Mouse (Mus musculus) forebrain, embryonic 14.5 days (tissue): ENCODE measurements around the gene Ric8a. TPM values are rescaled to one million over a fixed set of nuclear protein-coding genes. Genes with fewer than 3 reads are reported as not detected.
"Not testable (repeated sequence)": the region's sequence is repeated elsewhere in the genome, so short reads cannot be mapped to it uniquely, and the experiment has no call there.

Experiments
- ATAC-seq: fragments of 200-750 bp; cut with Nextera tagmentation; 2 replicates; pipeline ENCODE4 v1.8.0; 2017; ENCODE audit warnings: mild to moderate bottlenecking, moderate library complexity
- DNase-seq: peaks from one replicate; pipeline ENCODE4 v3.0.0-alpha.2; 2015; ENCODE audit warnings: low spot score
- H3K27ac ChIP-seq: fragments of 300-500 bp; sonication (generic); 2 replicates; pipeline ENCODE4 v1.5.1; 2014; ENCODE audit warnings: low read depth, mild to moderate bottlenecking, control low read depth, low read length, moderate library complexity
- H3K27me3 ChIP-seq: fragments of 300-500 bp; sonication (generic); replicated peaks from 2 replicates; pipeline ENCODE4 v1.6.1; 2014; ENCODE audit warnings: low read length, control low read depth, mixed read lengths; ENCODE audit not compliant: control insufficient read depth, insufficient read depth
- H3K36me3 ChIP-seq: fragments of 300-500 bp; sonication (generic); 2 replicates; pipeline ENCODE4 v1.6.1; 2014; ENCODE audit warnings: low read length, control low read depth; ENCODE audit not compliant: control insufficient read depth, insufficient read depth
- H3K4me1 ChIP-seq: fragments of 300-500 bp; sonication (generic); 2 replicates; pipeline ENCODE4 v1.6.1; 2014; ENCODE audit warnings: antibody characterized with exemption, low read length, control low read depth; ENCODE audit not compliant: control insufficient read depth, insufficient read depth
- H3K4me2 ChIP-seq: fragments of 300-500 bp; sonication (generic); 2 replicates; pipeline ENCODE4 v1.6.1; 2014; ENCODE audit warnings: mild to moderate bottlenecking, control low read depth, low read length
- H3K4me3 ChIP-seq: fragments of 300-500 bp; sonication (generic); 2 replicates; pipeline ENCODE4 v1.5.1; 2014; ENCODE audit warnings: low read depth, low read length, control low read depth
- H3K9ac ChIP-seq: fragments of 300-500 bp; sonication (generic); 2 replicates; pipeline ENCODE4 v1.6.1; 2014; ENCODE audit warnings: mild to moderate bottlenecking, low read length, control low read depth, moderate library complexity
- H3K9me3 ChIP-seq: fragments of 300-500 bp; sonication (generic); replicated peaks from 2 replicates; pipeline ENCODE4 v1.6.1; 2016; ENCODE audit warnings: low read length, control low read depth, mixed read lengths; ENCODE audit not compliant: control insufficient read depth
- WGBS: fragments of 180-500 bp; shearing (Covaris S2); extraction: QIAGEN DNeasy Blood & Tissue Kit; methylation state at CpG from one replicate; pipeline ENCODE4 v1.1.7; 2014; 5-methylcytosine and 5-hydroxymethylcytosine counted together
- polyA plus RNA-seq: library from polyadenylated mRNA; unstranded; fragments of >200 nt; fragmentation: Nextera tagmentation; extraction: Ambion mirVana; gene quantifications from 2 replicates; pipeline ENCODE4 v1.2.1, GENCODE M21; 2014

The Ric8a gene
- polyA plus RNA-seq, 1 experiment from 2014 or later = 95.0 TPM

DNA sequence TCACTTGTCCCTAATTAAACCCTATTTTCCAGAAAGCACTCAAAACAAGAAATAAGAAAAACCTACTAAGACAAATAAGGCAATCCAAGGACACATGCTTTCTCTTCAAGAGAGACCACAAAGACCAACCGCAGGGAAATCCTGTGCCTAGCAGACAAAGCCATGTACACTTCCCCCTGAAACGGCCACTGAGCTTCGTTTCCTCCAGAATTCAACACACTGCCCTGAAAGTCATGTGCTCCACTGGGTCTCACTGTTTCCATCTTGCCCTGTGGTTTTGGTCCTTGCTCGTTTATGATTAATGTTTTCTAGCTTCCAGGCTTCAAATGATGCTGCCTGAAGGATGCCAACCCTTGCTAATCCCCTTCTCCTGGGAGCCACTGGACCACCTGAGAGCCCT, 17.5 kb downstream of the Ric8a start:
- no peak overlapping the region for H3K4me2 ChIP-seq
- WGBS = 86% methylated on average over 4 of the region's 4 CpGs
- no peak for ATAC-seq
- H3K9ac ChIP-seq = no peak overlapping the region
- peaks cover 8% of the 10 kb centered on the region; the same call in 1 of the 2 replicates for H3K36me3 ChIP-seq
- H3K4me3 ChIP-seq = no peak overlapping the region
- H3K4me1 ChIP-seq = no peaks in the 10 kb centered on the region
- H3K27me3 ChIP-seq = no peaks in the 10 kb centered on the region
- no peak overlapping the region for H3K27ac ChIP-seq
- H3K9me3 ChIP-seq = no peaks in the 10 kb centered on the region
- DNase-seq = no peak

DNA sequence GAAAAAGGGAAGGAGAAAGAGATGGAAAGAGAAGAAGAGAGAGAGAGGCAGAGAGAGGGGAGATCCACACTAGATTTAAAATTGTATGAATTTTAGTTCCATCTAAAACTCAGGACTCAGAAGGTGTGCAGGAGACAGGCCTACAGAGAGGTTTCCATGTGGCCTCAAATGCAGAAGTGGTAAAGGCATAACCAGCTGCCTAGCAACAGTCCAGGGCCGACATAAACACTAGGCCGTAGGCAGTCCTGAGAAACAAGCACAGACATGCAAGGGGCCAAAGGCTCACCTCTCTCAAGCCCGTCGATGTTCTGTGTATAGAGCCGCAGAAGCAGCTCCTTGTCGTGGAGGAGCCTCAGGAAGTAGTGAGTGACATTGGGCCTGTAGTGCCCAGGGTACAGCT, 20.6 kb downstream of the Ric8a start:
- Histone ChIP-seq H3K36me3 (peaks cover 8% of the 10 kb centered on the region; the same call in 1 of the 2 replicates), H3K4me2 (no peak overlapping the region), H3K9ac (no peak overlapping the region), H3K4me1 (0 out of 2 replicates have a peak, but pooled peaks cover 4% of the 10 kb centered on the region), H3K27ac (no peak overlapping the region), H3K27me3 (no peaks in the 10 kb centered on the region), H3K9me3 (no peaks in the 10 kb centered on the region), H3K4me3 (no peak overlapping the region)
- no peak for DNase-seq
- no peak for ATAC-seq
- WGBS = 89% methylated on average over 6 of the region's 6 CpGs

DNA sequence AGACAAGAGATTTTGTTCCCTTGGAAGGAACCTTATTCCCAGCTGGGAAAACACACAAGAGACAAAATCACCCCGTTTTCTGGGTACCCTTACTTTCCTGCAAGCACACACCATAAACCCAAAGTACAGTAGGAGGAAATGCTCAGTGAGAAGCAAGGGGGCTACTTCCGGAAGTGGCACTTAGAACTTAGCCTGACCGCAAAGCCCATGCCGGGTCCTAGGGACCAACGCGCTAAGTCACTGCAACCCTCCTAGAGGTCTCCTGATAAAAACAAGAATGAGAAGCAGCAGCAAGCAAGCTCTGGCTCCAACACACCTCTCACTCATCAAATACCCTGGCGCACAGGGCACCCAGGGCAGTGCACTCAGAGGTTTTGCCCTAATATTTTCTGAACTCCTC, 22.6 kb downstream of the Ric8a start:
- H3K9ac ChIP-seq = no peak overlapping the region
- 95% methylated on average over 7 of the region's 7 CpGs for WGBS
- H3K4me3 ChIP-seq = no peak overlapping the region
- DNase-seq (no peak), ATAC-seq (no peak)
- H3K27ac ChIP-seq = no peak overlapping the region
- peaks cover 10% of the 10 kb centered on the region; the same call in 1 of the 2 replicates for H3K36me3 ChIP-seq
- peaks cover 7% of the 10 kb centered on the region; the same call in 1 of the 2 replicates for H3K4me1 ChIP-seq
- no peak overlapping the region for H3K4me2 ChIP-seq
- H3K27me3 ChIP-seq = no peaks in the 10 kb centered on the region
- H3K9me3 ChIP-seq = no peaks in the 10 kb centered on the region

DNA sequence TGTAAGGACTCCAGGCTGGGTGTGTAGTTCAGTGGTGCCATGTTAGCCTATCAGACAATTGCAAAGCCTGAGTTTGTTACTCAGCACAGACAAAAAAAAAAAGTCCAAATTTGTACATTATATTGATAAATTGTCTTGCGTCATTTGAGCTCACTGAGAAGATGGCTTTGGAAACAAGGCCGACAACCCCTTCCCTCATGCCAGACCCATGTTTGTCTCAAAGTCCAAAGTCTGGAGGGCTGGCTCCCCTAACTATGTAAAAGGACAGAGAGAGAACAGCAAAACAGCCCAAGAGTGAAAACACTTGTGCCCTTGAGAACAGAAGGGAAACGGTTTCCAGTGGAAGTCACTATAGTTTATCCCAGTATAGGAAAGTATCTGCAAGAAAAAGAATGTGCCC, 23.7 kb downstream of the Ric8a start:
- Histone ChIP-seq H3K27me3 (no peaks in the 10 kb centered on the region), H3K4me1 (peaks cover 7% of the 10 kb centered on the region; the same call in 1 of the 2 replicates), H3K27ac (no peak overlapping the region), H3K4me2 (no peak overlapping the region), H3K9ac (no peak overlapping the region), H3K36me3 (peaks cover 7% of the 10 kb centered on the region; the same call in 1 of the 2 replicates), H3K9me3 (no peaks in the 10 kb centered on the region), H3K4me3 (no peak overlapping the region)
- 85% methylated on average over 3 of the region's 3 CpGs for WGBS
- ATAC-seq (no peak), DNase-seq (no peak)

DNA sequence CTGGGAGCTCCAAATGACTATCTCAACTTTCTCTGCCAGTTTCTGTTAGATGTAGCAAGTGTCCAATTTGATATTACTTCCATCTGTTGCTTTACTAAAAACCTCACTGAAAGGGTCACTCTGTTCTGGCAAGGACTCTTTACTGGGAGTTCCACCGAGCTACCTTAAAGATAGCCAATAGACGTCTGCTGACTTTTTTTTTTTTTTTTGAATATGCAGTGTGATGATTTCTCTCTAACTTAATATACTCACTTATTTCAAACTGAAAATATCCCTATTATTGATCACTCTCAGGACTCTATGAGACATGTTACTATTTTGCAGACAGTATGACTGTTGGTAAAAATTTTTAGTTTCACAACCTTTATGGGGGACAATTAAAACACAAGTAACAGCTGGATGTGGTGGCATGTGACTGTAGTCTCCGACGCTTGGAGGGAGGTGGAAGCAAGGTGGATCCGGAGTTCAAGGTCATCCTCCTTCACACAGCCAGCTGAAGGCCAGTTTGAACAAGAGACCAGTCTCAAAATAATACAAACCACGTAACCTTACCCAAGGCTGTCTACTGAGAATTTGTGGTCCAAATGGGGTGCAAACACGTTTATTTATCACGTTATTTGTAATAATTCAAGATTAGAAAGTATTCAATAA, 24.2 kb downstream of the Ric8a start:
- Histone ChIP-seq H3K36me3 (peaks cover 12% of the 10 kb centered on the region), H3K27ac (no peak overlapping the region), H3K4me3 (peak overlapping the region; percentile 85), H3K9ac (peak overlapping the region; percentile 83; the same call in 1 of the 2 replicates), H3K4me1 (peaks cover 7% of the 10 kb centered on the region; the same call in 1 of the 2 replicates), H3K27me3 (no peaks in the 10 kb centered on the region), H3K4me2 (peak overlapping the region; percentile 70), H3K9me3 (no peaks in the 10 kb centered on the region)
- 32% methylated on average over 8 of the region's 8 CpGs for WGBS
- DNase-seq (no peak), ATAC-seq (no peak)

DNA sequence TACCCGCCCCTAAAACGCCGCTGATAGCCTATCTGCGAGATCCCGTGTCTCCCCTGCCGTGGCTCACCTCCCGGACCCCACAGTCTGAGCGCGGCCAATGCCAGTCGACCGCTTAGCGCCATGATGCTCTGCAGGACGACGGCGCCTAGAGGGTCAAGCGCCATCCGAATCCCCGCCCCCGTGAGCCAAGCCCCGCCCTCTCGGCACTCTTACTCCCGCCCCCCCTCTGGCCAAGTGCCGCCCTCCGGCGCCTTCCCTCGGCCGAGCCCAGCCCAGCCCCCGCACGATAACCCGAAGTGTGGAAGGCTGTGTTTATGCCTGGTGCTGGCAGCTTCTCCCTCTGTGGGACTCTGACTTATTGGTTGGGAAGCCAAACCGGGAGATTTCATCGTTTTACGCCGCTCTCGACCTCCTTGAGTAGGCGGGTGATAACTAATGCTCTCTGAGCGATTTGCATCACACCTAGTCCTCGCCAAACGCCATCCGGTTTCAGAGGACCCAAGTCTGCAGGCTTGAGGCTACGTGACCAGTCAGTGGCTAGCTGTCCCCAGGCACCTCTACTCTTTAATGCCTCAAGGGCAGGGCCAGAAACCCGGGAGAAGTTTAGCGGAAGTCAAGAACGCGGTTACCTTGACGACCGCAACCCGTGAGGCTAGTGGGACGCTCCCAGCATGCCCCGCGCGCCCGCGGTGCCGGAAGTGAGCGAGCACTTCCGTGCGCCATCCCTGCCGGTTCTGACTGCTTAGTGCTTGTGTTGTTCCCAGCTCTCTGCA, 25.1 kb downstream of the Ric8a start, which contains the start of the genes Psmd13 and Sirt3:
Gene Psmd13 (plus strand): TSS at position 273 of the 773 bp plus-strand sequence.
Gene Sirt3 (minus strand): TSS at position 614 of the 773 bp plus-strand sequence.
- H3K9me3 ChIP-seq = no peaks in the 10 kb centered on the region
- H3K4me2 ChIP-seq = peak within 1 kb of the TSS; percentile 70
- peak within 1 kb of the TSS; percentile 83 for H3K9ac ChIP-seq
- peaks cover 7% of the 10 kb centered on the region; the same call in 1 of the 2 replicates for H3K4me1 ChIP-seq
- WGBS = under 1% methylated on average over 59 of the region's 59 CpGs
- peak; percentile 97 for ATAC-seq
- DNase-seq = peak; percentile 97
- H3K27ac ChIP-seq = peak within 1 kb of the TSS; percentile 80
- H3K27me3 ChIP-seq = no peaks in the 10 kb centered on the region
- peaks cover 21% of the 10 kb centered on the region for H3K36me3 ChIP-seq
- H3K4me3 ChIP-seq = peak within 1 kb of the TSS; percentile 85

DNA sequence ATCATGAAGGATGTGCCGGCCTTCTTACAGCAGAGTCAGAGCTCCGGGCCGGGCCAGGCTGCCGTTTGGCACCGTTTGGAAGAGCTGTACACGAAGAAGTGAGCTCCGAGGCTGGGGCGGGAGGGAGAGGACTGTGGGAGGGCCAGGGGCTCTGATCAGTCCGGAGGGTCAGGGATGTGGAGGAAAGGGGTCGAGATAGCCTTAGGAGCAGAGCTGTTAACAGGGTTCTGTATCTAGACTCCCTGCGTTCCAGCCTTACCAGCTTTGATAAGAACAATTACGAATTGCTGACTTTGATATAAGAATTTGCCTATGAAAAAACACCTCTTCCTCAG, 25.7 kb downstream of the Ric8a start:
- Histone ChIP-seq H3K9me3 (no peaks in the 10 kb centered on the region), H3K27me3 (no peaks in the 10 kb centered on the region), H3K4me2 (peak overlapping the region; percentile 70), H3K4me1 (peaks cover 7% of the 10 kb centered on the region; the same call in 1 of the 2 replicates), H3K9ac (peak overlapping the region; percentile 83), H3K4me3 (peak overlapping the region; percentile 85), H3K36me3 (peaks cover 26% of the 10 kb centered on the region), H3K27ac (peak overlapping the region; percentile 46; the same call in 1 of the 2 replicates)
- DNase-seq (no peak), ATAC-seq (no peak)
- WGBS = under 1% methylated on average over 12 of the region's 12 CpGs

DNA sequence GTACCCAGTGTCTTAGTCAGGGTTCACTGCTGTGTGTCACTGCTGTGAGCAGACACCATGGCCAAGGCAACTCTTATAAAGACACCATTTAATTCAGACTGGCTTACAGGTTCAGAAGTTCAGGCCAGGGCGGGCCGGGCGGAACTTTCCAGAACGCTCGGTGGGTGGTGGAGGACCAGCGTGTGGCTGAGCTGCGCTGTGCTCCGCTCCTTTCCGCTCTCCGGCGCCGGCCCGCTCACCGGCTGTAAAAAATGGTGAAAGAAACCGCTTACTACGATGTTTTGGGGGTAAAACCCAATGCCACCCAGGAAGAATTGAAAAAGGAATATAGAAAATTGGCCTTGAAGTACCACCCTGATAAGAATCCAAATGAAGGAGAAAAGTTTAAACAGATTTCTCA, 33.9 kb downstream of the Ric8a start:
- 97% methylated on average over 16 of the region's 16 CpGs for WGBS
- H3K9me3 ChIP-seq, H3K27ac ChIP-seq, H3K4me3 ChIP-seq, H3K4me2 ChIP-seq, H3K9ac ChIP-seq, DNase-seq, H3K27me3 ChIP-seq, H3K4me1 ChIP-seq, ATAC-seq: not testable (repeated sequence)
- peaks cover 80% of the 10 kb centered on the region for H3K36me3 ChIP-seq

DNA sequence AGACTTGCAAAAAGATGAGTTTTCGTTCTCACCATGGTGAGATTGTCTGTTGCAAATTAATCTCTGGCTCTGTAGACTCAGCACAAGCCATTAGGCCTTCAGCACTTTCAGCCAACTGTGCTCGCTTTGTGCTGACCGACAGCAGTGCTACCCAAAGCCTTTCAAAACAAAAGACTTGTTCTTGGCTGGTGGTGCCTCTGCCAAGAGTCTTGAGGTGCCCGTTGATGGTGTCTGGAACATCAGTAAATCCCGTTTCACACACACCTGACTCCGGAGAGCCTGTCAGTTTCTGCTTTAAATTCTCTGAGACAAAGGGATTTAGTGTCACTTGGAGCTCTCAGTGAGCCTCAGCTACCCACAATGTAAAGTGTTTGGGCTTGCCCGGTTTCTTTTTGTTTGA, 37.3 kb downstream of the Ric8a start:
- Histone ChIP-seq H3K27ac (no peak overlapping the region), H3K4me2 (no peak overlapping the region), H3K4me1 (no peaks in the 10 kb centered on the region), H3K27me3 (no peaks in the 10 kb centered on the region), H3K9me3 (no peaks in the 10 kb centered on the region), H3K9ac (no peak overlapping the region), H3K36me3 (peaks cover 77% of the 10 kb centered on the region), H3K4me3 (no peak overlapping the region)
- ATAC-seq = no peak
- DNase-seq = no peak
- 80% methylated on average over 7 of the region's 7 CpGs for WGBS
